Comparison of ENCODE assay signal across 19 mouse cellular contexts in genomic region chr2:93662240-93662865, GRCm38 (mm10). TPM values are rescaled to one million over a fixed set of nuclear protein-coding genes. Genes with fewer than 3 reads are reported as not detected.
A peak's percentile ranks its signal among the peaks of the same experiment; 100 is the strongest.
DNase-seq lines count a peak whose midpoint lies in the region; ATAC-seq and TF ChIP-seq lines count a peak whose summit lies in the region.
"Had no signal": no experiment of that assay in that cellular context is flagged by ENCODE, and none has a peak within 500 bp of the region (broad histone marks: within the 10 kb centered on the region; RNA-seq: fewer than 3 reads in every experiment).

No protein-coding gene starts in this region.

- peaks cover 10% of the 10 kb centered on the region for H3K4me1 ChIP-seq in hindbrain, embryonic 13.5 days (replicated peaks)
- 0 out of 2 replicates have a peak, but pooled peaks cover 2% of the 10 kb centered on the region for H3K4me1 ChIP-seq in hindbrain, embryonic 14.5 days (replicated peaks; ENCODE audit: control insufficient read depth, insufficient read depth, low read length)
- peaks cover 0 to 5% of the 10 kb centered on the region in 2 experiments; a peak in 1 of 4 replicates for H3K4me1 ChIP-seq in liver, embryonic 14.5 days (replicated peaks; ENCODE audit: control insufficient read depth in 2 of 2, insufficient read depth in 2 of 2, low read length in 1 of 2)
- peaks cover 2% of the 10 kb centered on the region; the same call in 1 of the 2 replicates for H3K4me1 ChIP-seq in midbrain, embryonic 16.5 days (ENCODE audit: control insufficient read depth, insufficient read depth, low read length)

- TF ChIP-seq EP300 in liver, embryonic 14.5 days (IDR thresholded peaks at IDR 0.05; ENCODE audit: low read depth): no peak

- no peak overlapping the region for H3K4me2 ChIP-seq in hindbrain, embryonic 13.5 days
- no peak overlapping the region for H3K4me2 ChIP-seq in hindbrain, embryonic 14.5 days (replicated peaks)
- H3K4me2 ChIP-seq in liver, embryonic 14.5 days (ENCODE audit: low read depth): peak overlapping the region; percentile 0; the same call in 1 of the 2 replicates
- no peak overlapping the region for H3K4me2 ChIP-seq in midbrain, embryonic 16.5 days (ENCODE audit: low read length)
- H3K4me2 ChIP-seq: heart, embryonic 15.5 days; lung, embryonic 15.5 days had no signal

- H3K27ac ChIP-seq in hindbrain, embryonic 13.5 days: no peak overlapping the region
- H3K27ac ChIP-seq in hindbrain, embryonic 14.5 days: no peak overlapping the region
- H3K27ac ChIP-seq in liver, embryonic 14.5 days: no peak overlapping the region
- H3K27ac ChIP-seq in midbrain, embryonic 16.5 days (ENCODE audit: low read length): no peak overlapping the region
- H3K27ac ChIP-seq: heart, embryonic 15.5 days; hindbrain, postnatal 0 days; lung, embryonic 15.5 days; stomach, postnatal 0 days had no signal

- no peaks in the 10 kb centered on the region for H3K36me3 ChIP-seq in hindbrain, embryonic 13.5 days
- H3K36me3 ChIP-seq in hindbrain, embryonic 14.5 days (replicated peaks; ENCODE audit: control insufficient read depth, insufficient read depth): no peaks in the 10 kb centered on the region
- no peaks in the 10 kb centered on the region for H3K36me3 ChIP-seq in liver, embryonic 14.5 days (replicated peaks; ENCODE audit: control insufficient read depth, insufficient read depth, low read depth)
- no peaks in the 10 kb centered on the region for H3K36me3 ChIP-seq in midbrain, embryonic 16.5 days (ENCODE audit: control insufficient read depth, insufficient read depth, low read length)
- H3K36me3 ChIP-seq: heart, embryonic 15.5 days; lung, embryonic 15.5 days had no signal

- H3K9me3 ChIP-seq in hindbrain, embryonic 13.5 days: no peaks in the 10 kb centered on the region
- H3K9me3 ChIP-seq in hindbrain, embryonic 14.5 days (ENCODE audit: control insufficient read depth, low read length): no peaks in the 10 kb centered on the region
- H3K9me3 ChIP-seq in liver, embryonic 14.5 days (ENCODE audit: control insufficient read depth, low read length): no peaks in the 10 kb centered on the region
- no peaks in the 10 kb centered on the region for H3K9me3 ChIP-seq in midbrain, embryonic 16.5 days (replicated peaks; ENCODE audit: control insufficient read depth, low read length, poor library complexity, severe bottlenecking)
- H3K9me3 ChIP-seq: heart, embryonic 15.5 days; lung, embryonic 15.5 days had no signal

- H3K9ac ChIP-seq in hindbrain, embryonic 13.5 days: 0 out of 2 replicates have a peak overlapping the region, but pooled peaks have one; percentile 14
- H3K9ac ChIP-seq in hindbrain, embryonic 14.5 days: no peak overlapping the region
- H3K9ac ChIP-seq in liver, embryonic 14.5 days (replicated peaks): no peak overlapping the region
- 0 out of 2 replicates have a peak overlapping the region, but pooled peaks have one; percentile 7 for H3K9ac ChIP-seq in midbrain, embryonic 16.5 days (ENCODE audit: low read depth, low read length)
- H3K9ac ChIP-seq: heart, embryonic 15.5 days; lung, embryonic 15.5 days had no signal

- ATAC-seq in hindbrain, embryonic 13.5 days (ENCODE audit: low FRiP score): no peak
- ATAC-seq in hindbrain, embryonic 14.5 days (ENCODE audit: low FRiP score): no peak
- ATAC-seq in liver, embryonic 14.5 days (ENCODE audit: insufficient read depth): peak; percentile 51
- 0 out of 2 replicates have a peak, but pooled peaks have one; percentile 17 for ATAC-seq in midbrain, embryonic 16.5 days
- ATAC-seq: hindbrain, postnatal 0 days had no signal

- WGBS in hindbrain, embryonic 13.5 days: 22% methylated on average over 16 of the region's 16 CpGs
- WGBS in hindbrain, embryonic 14.5 days: 17% methylated on average over 16 of the region's 16 CpGs
- WGBS in liver, embryonic 14.5 days (ENCODE audit: insufficient replicate concordance): 49% methylated on average over 16 of the region's 16 CpGs
- 7% methylated on average over 16 of the region's 16 CpGs for WGBS in midbrain, embryonic 16.5 days

- no peak overlapping the region for H3K4me3 ChIP-seq in hindbrain, embryonic 13.5 days
- no peak overlapping the region for H3K4me3 ChIP-seq in hindbrain, embryonic 14.5 days (replicated peaks; ENCODE audit: low read length)
- H3K4me3 ChIP-seq in liver, embryonic 14.5 days (ENCODE audit: insufficient read depth in 1 of 2, low read depth in 2 of 2, low read length in 2 of 2): no peak overlapping the region
- no peak overlapping the region for H3K4me3 ChIP-seq in midbrain, embryonic 16.5 days (ENCODE audit: low read depth, low read length)
- H3K4me3 ChIP-seq: heart, embryonic 15.5 days; lung, embryonic 15.5 days; myocyte had no signal

- TF ChIP-seq CTCF in liver, embryonic 14.5 days (IDR thresholded peaks at IDR 0.05; ENCODE audit: low read depth): no peak

- DNase-seq in adrenal gland, postnatal 14 days: peak; percentile 9
- no peak for DNase-seq in adrenal gland, adult 8-10 months
- DNase-seq in hindbrain, embryonic 14.5 days (ENCODE audit: low spot score): no peak
- DNase-seq in liver, embryonic 14.5 days (ENCODE audit: low read depth in 3 of 3, low spot score in 3 of 3): no peak
- no peak for DNase-seq in yolk sac, embryonic 10.5 days (ENCODE audit: low spot score)
- DNase-seq in cerebellum, adult 11 months: no peak
- DNase-seq: adrenal gland, postnatal 36 days; kidney, adult 9 months; thymus, postnatal 36 days had no signal

- peaks cover 21% of the 10 kb centered on the region for H3K27me3 ChIP-seq in hindbrain, embryonic 13.5 days
- H3K27me3 ChIP-seq in hindbrain, embryonic 14.5 days (ENCODE audit: control insufficient read depth, insufficient read depth, low read length): no peaks in the 10 kb centered on the region
- H3K27me3 ChIP-seq in liver, embryonic 14.5 days (ENCODE audit: control insufficient read depth, insufficient read depth, low read length): no peaks in the 10 kb centered on the region; the same call in 1 of the 2 replicates
- peaks cover 13% of the 10 kb centered on the region for H3K27me3 ChIP-seq in midbrain, embryonic 16.5 days (ENCODE audit: control insufficient read depth, insufficient read depth, low read depth, low read length)
- H3K27me3 ChIP-seq: heart, embryonic 15.5 days had no signal

RNA-seq across cellular contexts. Expression of gene Alx4, which starts 20.2 kb away (rescaled TPM):
- total RNA-seq in adrenal gland, postnatal 14 days (2021): 0.41 and 0.48 TPM in 2 replicates
- total RNA-seq in adrenal gland, adult 8-10 months (2022): under 1 TPM; 0.26 to 0.43 (median 0.35) TPM
- polyA plus RNA-seq in hindbrain, embryonic 13.5 days (2015; fragmentation: Nextera tagmentation; extraction: Ambion mirVana): 0.57 and 0.78 TPM in 2 replicates
- 0.46 and 0.53 TPM in 2 replicates for polyA plus RNA-seq in hindbrain, embryonic 14.5 days (2014; fragmentation: Nextera tagmentation; extraction: Ambion mirVana)
- 0.02 and 0.03 TPM in 2 replicates for polyA plus RNA-seq in liver, embryonic 14.5 days (2012; rRNA removed)
- not detected in 2 replicates for polyA plus RNA-seq in liver, embryonic 14.5 days (2014; fragmentation: Nextera tagmentation; extraction: Ambion mirVana)
- 0.53 and 0.62 TPM in 2 replicates for polyA plus RNA-seq in midbrain, embryonic 16.5 days (2015; fragmentation: Nextera tagmentation; extraction: Ambion mirVana)
- total RNA-seq: CH12.LX; megakaryocyte progenitor cell, adult 5-6 weeks; neutrophil, adult 5-6 weeks had no signal
- polyA plus RNA-seq: myocyte had no signal

Comparison
In these comparisons a context has a peak if more than half of its experiments do, and no peak if none do; other contexts are left out.
1. H3K9ac ChIP-seq: peak in hindbrain, embryonic 13.5 days (single experiment) and midbrain, embryonic 16.5 days (single experiment); none in hindbrain, embryonic 14.5 days (single experiment) and liver, embryonic 14.5 days (single experiment).
2. ATAC-seq: peak in liver, embryonic 14.5 days (single experiment) and midbrain, embryonic 16.5 days (single experiment); none in hindbrain, embryonic 13.5 days (single experiment) and hindbrain, embryonic 14.5 days (single experiment).